ENCODE assay signal across 12 mouse cellular contexts in the genomic region with DNA sequence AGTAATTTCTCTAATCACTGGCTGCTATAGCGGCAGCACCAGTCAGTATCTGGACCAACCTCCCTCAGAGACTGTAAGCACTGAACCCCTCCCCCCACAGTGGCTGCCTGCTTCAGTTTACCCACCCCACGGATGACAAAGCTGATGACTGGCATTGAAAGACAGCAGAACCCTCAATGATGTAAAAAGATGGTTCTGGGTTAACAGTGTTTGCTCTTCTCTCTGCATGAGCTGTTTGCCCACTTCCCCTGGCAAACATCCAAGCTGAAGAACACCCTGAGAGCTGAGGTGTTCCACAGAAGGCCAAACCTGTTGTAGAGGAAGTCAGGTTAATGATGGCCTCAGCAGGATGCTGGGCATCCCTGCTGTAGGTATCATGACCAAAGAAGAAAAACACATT. TPM values are rescaled to one million over a fixed set of nuclear protein-coding genes. Genes with fewer than 3 reads are reported as not detected.
DNase-seq lines count a peak whose midpoint lies in the region; ATAC-seq and TF ChIP-seq lines count a peak whose summit lies in the region.
"Had no signal": no experiment of that assay in that cellular context is flagged by ENCODE, and none has a peak within 500 bp of the region (broad histone marks: within the 10 kb centered on the region; RNA-seq: fewer than 3 reads in every experiment).

No protein-coding gene starts in this region.

- TF ChIP-seq CTCF in thymus, adult 2 months (IDR thresholded peaks at IDR 0.05; ENCODE audit: borderline replicate concordance, control insufficient read depth, extremely low read depth, insufficient read depth, low read length, poor library complexity), result no peak
- TF ChIP-seq CTCF in midbrain, postnatal 0 days (IDR thresholded peaks at IDR 0.05), result no peak

- no peaks in the 10 kb centered on the region for H3K27me3 ChIP-seq in thymus, adult 2 months (ENCODE audit: control insufficient read depth, insufficient read depth, low read length)
- H3K27me3 ChIP-seq in midbrain, postnatal 0 days (ENCODE audit: insufficient read depth, low read length), result no peaks in the 10 kb centered on the region
- H3K27me3 ChIP-seq: liver, embryonic 12.5 days; neural tube, embryonic 12.5 days had no signal

- peak; percentile 79 for ATAC-seq in activated CD4-positive, CD25-positive, alpha-beta regulatory T cell, adult 4 months
- ATAC-seq in midbrain, postnatal 0 days (ENCODE audit: low FRiP score), result no peak
- ATAC-seq: liver, embryonic 12.5 days had no signal

- H3K4me1 ChIP-seq in thymus, adult 2 months (replicated peaks; ENCODE audit: control insufficient read depth, insufficient read depth, low read length), result peaks cover 4% of the 10 kb centered on the region; the same call in 1 of the 2 replicates
- H3K4me1 ChIP-seq in midbrain, postnatal 0 days (ENCODE audit: insufficient read depth, low read length), result no peaks in the 10 kb centered on the region
- H3K4me1 ChIP-seq: hindbrain, embryonic 10.5 days; neural tube, embryonic 12.5 days had no signal

- DNase-seq in lung, adult 18-20 months, result peak; percentile 35 to 38
- no peak for DNase-seq in lung, postnatal 4 days
- peak; percentile 57 to 65 for DNase-seq in cerebellum, postnatal 36 days
- peak; percentile 24 for DNase-seq in thymus, adult 2 months
- DNase-seq in midbrain, postnatal 0 days (ENCODE audit: low spot score), result no peak
- no peak for DNase-seq in heart, postnatal 14 days
- DNase-seq in embryo, embryonic 10.5 days (ENCODE audit: low spot score), result no peak
- DNase-seq: kidney, postnatal 25 days had no signal

- no peak for TF ChIP-seq POLR2A in thymus, adult 2 months (IDR thresholded peaks at IDR 0.05; ENCODE audit: control insufficient read depth, extremely low read depth, insufficient read depth, low read length, poor library complexity)

- H3K36me3 ChIP-seq in thymus, adult 2 months (ENCODE audit: control insufficient read depth, insufficient read depth, low read length), result no peaks in the 10 kb centered on the region
- H3K36me3 ChIP-seq in midbrain, postnatal 0 days (ENCODE audit: insufficient read depth, low read length), result no peaks in the 10 kb centered on the region
- H3K36me3 ChIP-seq: hindbrain, embryonic 10.5 days; liver, embryonic 12.5 days; neural tube, embryonic 12.5 days had no signal

- no peak overlapping the region for H3K4me3 ChIP-seq in thymus, adult 2 months (ENCODE audit: control insufficient read depth, insufficient read depth, low read length)
- no peak overlapping the region for H3K4me3 ChIP-seq in midbrain, postnatal 0 days (ENCODE audit: low read depth, low read length)
- H3K4me3 ChIP-seq: hindbrain, embryonic 10.5 days; liver, embryonic 12.5 days; neural tube, embryonic 12.5 days had no signal

- 10% methylated on average over 2 of the region's 2 CpGs for WGBS in thymus, adult 2 months
- WGBS in midbrain, postnatal 0 days, result 59% methylated on average over 2 of the region's 2 CpGs

- intact Hi-C loops in heart, postnatal 14 days (cut with DNase I), result no loop called here

- no peak overlapping the region for H3K27ac ChIP-seq in thymus, adult 2 months (ENCODE audit: control insufficient read depth, insufficient read depth, low read length)
- H3K27ac ChIP-seq in midbrain, postnatal 0 days (ENCODE audit: low read depth, low read length), result no peak overlapping the region
- H3K27ac ChIP-seq: hindbrain, embryonic 10.5 days; liver, embryonic 12.5 days; neural tube, embryonic 12.5 days had no signal

- no peak overlapping the region for H3K9ac ChIP-seq in midbrain, postnatal 0 days (replicated peaks; ENCODE audit: low read length, poor library complexity, severe bottlenecking)
- H3K9ac ChIP-seq: liver, embryonic 12.5 days; neural tube, embryonic 12.5 days had no signal

- H3K9me3 ChIP-seq in midbrain, postnatal 0 days (ENCODE audit: low read length), result no peaks in the 10 kb centered on the region
- H3K9me3 ChIP-seq: hindbrain, embryonic 10.5 days; liver, embryonic 12.5 days; neural tube, embryonic 12.5 days had no signal

- H3K4me2 ChIP-seq in midbrain, postnatal 0 days (ENCODE audit: low read depth, low read length, poor library complexity, severe bottlenecking), result no peak overlapping the region
- H3K4me2 ChIP-seq: liver, embryonic 12.5 days; neural tube, embryonic 12.5 days had no signal

RNA-seq across cellular contexts. Expression of gene Rpl5, which starts 32.3 kb away (rescaled TPM):
- polyA plus RNA-seq in activated CD4-positive, CD25-positive, alpha-beta regulatory T cell, adult 4 months (2017; shearing (Covaris generic)), result 10 to 100 TPM; 71.9 to 81.2 TPM
- 33.7 and 55.8 TPM in 2 replicates for polyA plus RNA-seq in thymus, adult 2 months (2012; rRNA removed)
- 128 and 189 TPM in 2 replicates for total RNA-seq in midbrain, postnatal 0 days (2014; rRNA removed)
- polyA plus RNA-seq in midbrain, postnatal 0 days (2015; fragmentation: Nextera tagmentation; extraction: Ambion mirVana), result 62.2 and 63.1 TPM in 2 replicates
- total RNA-seq in heart, postnatal 14 days (2021), result 10 to 100 TPM; 42.3 to 42.5 TPM

RNA-seq across cellular contexts. Expression of gene Fam69a, which starts 54.3 kb away (rescaled TPM):
- 10 to 100 TPM; 61.9 to 92.8 TPM for polyA plus RNA-seq in activated CD4-positive, CD25-positive, alpha-beta regulatory T cell, adult 4 months (2017; shearing (Covaris generic))
- 2.1 and 2.3 TPM in 2 replicates for polyA plus RNA-seq in thymus, adult 2 months (2012; rRNA removed)
- total RNA-seq in midbrain, postnatal 0 days (2014; rRNA removed), result 16.2 and 24.6 TPM in 2 replicates
- polyA plus RNA-seq in midbrain, postnatal 0 days (2015; fragmentation: Nextera tagmentation; extraction: Ambion mirVana), result 77.4 and 79.7 TPM in 2 replicates
- total RNA-seq in heart, postnatal 14 days (2021), result 10 to 100 TPM in 1 of 2 experiments, 1 to 10 TPM in 1; 8.6 to 10.2 TPM

RNA-seq across cellular contexts. Expression of gene Evi5, which starts 57.6 kb away (rescaled TPM):
- polyA plus RNA-seq in activated CD4-positive, CD25-positive, alpha-beta regulatory T cell, adult 4 months (2017; shearing (Covaris generic)), result 1 to 10 TPM in 1 of 2 experiments, not detected in 1; 1.1 TPM
- 2.5 and 5.9 TPM in 2 replicates for polyA plus RNA-seq in thymus, adult 2 months (2012; rRNA removed)
- total RNA-seq in midbrain, postnatal 0 days (2014; rRNA removed), result 47.1 and 68.6 TPM in 2 replicates
- polyA plus RNA-seq in midbrain, postnatal 0 days (2015; fragmentation: Nextera tagmentation; extraction: Ambion mirVana), result 53.1 and 55.0 TPM in 2 replicates
- 10 to 100 TPM; 28.1 to 29.3 TPM for total RNA-seq in heart, postnatal 14 days (2021)

Comparison
In these comparisons a context has a peak if more than half of its experiments do, and no peak if none do; other contexts are left out.
1. DNase-seq: peak in lung, adult 18-20 months (2 of 2), cerebellum, postnatal 36 days (2 of 2) and thymus, adult 2 months (single experiment); none in lung, postnatal 4 days (0 of 2), midbrain, postnatal 0 days (single experiment), heart, postnatal 14 days (0 of 2) and embryo, embryonic 10.5 days (single experiment).
2. RNA of gene Fam69a, which starts 54.3 kb away (polyA plus RNA-seq): 61.9 to 92.8 TPM in activated CD4-positive, CD25-positive, alpha-beta regulatory T cell, adult 4 months and 77.4 to 79.7 TPM in midbrain, postnatal 0 days; 2.1 to 2.3 TPM in thymus, adult 2 months; every median in the first group is over 10 times any median in the second.